Mouse (Mus musculus): ENCODE results near the gene S100a7a. TPM values are rescaled to one million over a fixed set of nuclear protein-coding genes. Genes with fewer than 3 reads are reported as not detected.

Gene S100a7a
- polyA plus RNA-seq, 1 experiment from 2014 or later, result not detected

- Histone ChIP-seq H3K9me3 (ENCODE audit: control insufficient read depth, low read length) (no peaks in the 10 kb centered on the region), H3K27ac (ENCODE audit: low read depth, low read length) (no peak overlapping the region), H3K36me3 (ENCODE audit: control insufficient read depth, insufficient read depth, low read length) (no peaks in the 10 kb centered on the region), H3K27me3 (ENCODE audit: control insufficient read depth, insufficient read depth, low read length) (no peaks in the 10 kb centered on the region), H3K4me3 (ENCODE audit: low read depth, low read length) (no peak overlapping the region), H3K4me1 (ENCODE audit: control insufficient read depth, insufficient read depth, low read length) (no peaks in the 10 kb centered on the region), H3K9ac (replicated peaks; ENCODE audit: low read depth, low read length) (no peak overlapping the region), H3K4me2 (ENCODE audit: low read depth, low read length) (no peak overlapping the region)
- ATAC-seq (ENCODE audit: low read depth), result no peak
- 55% methylated on average over 7 of the region's 7 CpGs for WGBS
These were observed 14.2 kb upstream of the S100a7a start for GRCm38 (mm10) chr3:90639511-90640154.

GRCm38 (mm10) chr3:90640981-90641380, 12.8 kb upstream of the S100a7a start:
- 82% methylated on average over 7 of the region's 7 CpGs for WGBS
- no peaks in the 10 kb centered on the region for H3K9me3 ChIP-seq (ENCODE audit: control insufficient read depth, low read length)
- H3K4me2 ChIP-seq (ENCODE audit: low read depth, low read length), result no peak overlapping the region
- no peak overlapping the region for H3K4me3 ChIP-seq (ENCODE audit: low read depth, low read length)
- H3K27ac ChIP-seq (ENCODE audit: low read depth, low read length), result no peak overlapping the region
- H3K36me3 ChIP-seq (ENCODE audit: control insufficient read depth, insufficient read depth, low read length), result no peaks in the 10 kb centered on the region
- no peak overlapping the region for H3K9ac ChIP-seq (replicated peaks; ENCODE audit: low read depth, low read length)
- H3K4me1 ChIP-seq (ENCODE audit: control insufficient read depth, insufficient read depth, low read length), result no peaks in the 10 kb centered on the region
- no peaks in the 10 kb centered on the region for H3K27me3 ChIP-seq (ENCODE audit: control insufficient read depth, insufficient read depth, low read length)
- ATAC-seq (ENCODE audit: low read depth), result no peak

GRCm38 (mm10) chr3:90644220-90644619, 9.6 kb upstream of the S100a7a start:
- Histone ChIP-seq H3K4me1 (ENCODE audit: control insufficient read depth, insufficient read depth, low read length) (no peaks in the 10 kb centered on the region), H3K9me3 (ENCODE audit: control insufficient read depth, low read length) (no peaks in the 10 kb centered on the region), H3K27me3 (ENCODE audit: control insufficient read depth, insufficient read depth, low read length) (no peaks in the 10 kb centered on the region), H3K4me3 (ENCODE audit: low read depth, low read length) (no peak overlapping the region), H3K36me3 (ENCODE audit: control insufficient read depth, insufficient read depth, low read length) (no peaks in the 10 kb centered on the region), H3K27ac (ENCODE audit: low read depth, low read length) (no peak overlapping the region), H3K9ac (replicated peaks; ENCODE audit: low read depth, low read length) (no peak overlapping the region), H3K4me2 (ENCODE audit: low read depth, low read length) (no peak overlapping the region)
- no peak for ATAC-seq (ENCODE audit: low read depth)
- 48% methylated on average over 3 of the region's 3 CpGs for WGBS

GRCm38 (mm10) chr3:90647291-90647690, 6.5 kb upstream of the S100a7a start:
- no peak for ATAC-seq (ENCODE audit: low read depth)
- Histone ChIP-seq H3K9me3 (ENCODE audit: control insufficient read depth, low read length) (no peaks in the 10 kb centered on the region), H3K27ac (ENCODE audit: low read depth, low read length) (no peak overlapping the region), H3K9ac (replicated peaks; ENCODE audit: low read depth, low read length) (no peak overlapping the region), H3K36me3 (ENCODE audit: control insufficient read depth, insufficient read depth, low read length) (no peaks in the 10 kb centered on the region), H3K4me1 (ENCODE audit: control insufficient read depth, insufficient read depth, low read length) (no peaks in the 10 kb centered on the region), H3K4me2 (ENCODE audit: low read depth, low read length) (no peak overlapping the region), H3K4me3 (ENCODE audit: low read depth, low read length) (no peak overlapping the region), H3K27me3 (ENCODE audit: control insufficient read depth, insufficient read depth, low read length) (no peaks in the 10 kb centered on the region)
- 90% methylated on average over 1 of the region's 1 CpGs for WGBS

GRCm38 (mm10) chr3:90648981-90649380, 4.8 kb upstream of the S100a7a start:
- ATAC-seq (ENCODE audit: low read depth), result no peak
- Histone ChIP-seq H3K27ac (ENCODE audit: low read depth, low read length) (no peak overlapping the region), H3K4me3 (ENCODE audit: low read depth, low read length) (no peak overlapping the region), H3K9ac (replicated peaks; ENCODE audit: low read depth, low read length) (no peak overlapping the region), H3K9me3 (ENCODE audit: control insufficient read depth, low read length) (no peaks in the 10 kb centered on the region), H3K36me3 (ENCODE audit: control insufficient read depth, insufficient read depth, low read length) (no peaks in the 10 kb centered on the region), H3K4me1 (ENCODE audit: control insufficient read depth, insufficient read depth, low read length) (no peaks in the 10 kb centered on the region), H3K27me3 (ENCODE audit: control insufficient read depth, insufficient read depth, low read length) (no peaks in the 10 kb centered on the region), H3K4me2 (ENCODE audit: low read depth, low read length) (no peak overlapping the region)

- no peaks in the 10 kb centered on the region for H3K4me1 ChIP-seq (ENCODE audit: control insufficient read depth, insufficient read depth, low read length)
- no peak overlapping the region for H3K4me2 ChIP-seq (ENCODE audit: low read depth, low read length)
- WGBS, result 92% methylated on average over 2 of the region's 2 CpGs
- H3K27ac ChIP-seq (ENCODE audit: low read depth, low read length), result no peak overlapping the region
- no peaks in the 10 kb centered on the region for H3K27me3 ChIP-seq (ENCODE audit: control insufficient read depth, insufficient read depth, low read length)
- no peaks in the 10 kb centered on the region for H3K9me3 ChIP-seq (ENCODE audit: control insufficient read depth, low read length)
- no peaks in the 10 kb centered on the region for H3K36me3 ChIP-seq (ENCODE audit: control insufficient read depth, insufficient read depth, low read length)
- no peak overlapping the region for H3K9ac ChIP-seq (replicated peaks; ENCODE audit: low read depth, low read length)
- no peak overlapping the region for H3K4me3 ChIP-seq (ENCODE audit: low read depth, low read length)
- no peak for ATAC-seq (ENCODE audit: low read depth)
These were observed 4.0 kb upstream of the S100a7a start for GRCm38 (mm10) chr3:90649832-90650231.

GRCm38 (mm10) chr3:90652878-90653508, 824 bp upstream of the S100a7a start:
- Histone ChIP-seq H3K9ac (replicated peaks; ENCODE audit: low read depth, low read length) (no peak overlapping the region), H3K9me3 (ENCODE audit: control insufficient read depth, low read length) (no peaks in the 10 kb centered on the region), H3K4me2 (ENCODE audit: low read depth, low read length) (no peak overlapping the region), H3K27me3 (ENCODE audit: control insufficient read depth, insufficient read depth, low read length) (no peaks in the 10 kb centered on the region), H3K36me3 (ENCODE audit: control insufficient read depth, insufficient read depth, low read length) (no peaks in the 10 kb centered on the region), H3K27ac (ENCODE audit: low read depth, low read length) (no peak overlapping the region), H3K4me1 (ENCODE audit: control insufficient read depth, insufficient read depth, low read length) (no peaks in the 10 kb centered on the region), H3K4me3 (ENCODE audit: low read depth, low read length) (no peak overlapping the region)
- 41% methylated on average over 5 of the region's 5 CpGs for WGBS
- peak; percentile 94 for ATAC-seq (ENCODE audit: low read depth)

- Histone ChIP-seq H3K27me3 (ENCODE audit: control insufficient read depth, insufficient read depth, low read length) (no peaks in the 10 kb centered on the region), H3K4me2 (ENCODE audit: low read depth, low read length) (no peak overlapping the region), H3K36me3 (ENCODE audit: control insufficient read depth, insufficient read depth, low read length) (no peaks in the 10 kb centered on the region), H3K9me3 (ENCODE audit: control insufficient read depth, low read length) (no peaks in the 10 kb centered on the region), H3K27ac (ENCODE audit: low read depth, low read length) (no peak overlapping the region), H3K9ac (replicated peaks; ENCODE audit: low read depth, low read length) (no peak overlapping the region), H3K4me1 (ENCODE audit: control insufficient read depth, insufficient read depth, low read length) (no peaks in the 10 kb centered on the region), H3K4me3 (ENCODE audit: low read depth, low read length) (no peak overlapping the region)
- no peak for ATAC-seq (ENCODE audit: low read depth)
- 71% methylated on average over 4 of the region's 4 CpGs for WGBS
These were observed 3.6 kb downstream of the S100a7a start for GRCm38 (mm10) chr3:90657405-90657804.

GRCm38 (mm10) chr3:90659364-90660044, 5.7 kb downstream of the S100a7a start:
- Histone ChIP-seq H3K9me3 (ENCODE audit: control insufficient read depth, low read length) (no peaks in the 10 kb centered on the region), H3K4me3 (ENCODE audit: low read depth, low read length) (no peak overlapping the region), H3K27me3 (ENCODE audit: control insufficient read depth, insufficient read depth, low read length) (no peaks in the 10 kb centered on the region), H3K9ac (replicated peaks; ENCODE audit: low read depth, low read length) (no peak overlapping the region), H3K4me2 (ENCODE audit: low read depth, low read length) (no peak overlapping the region), H3K36me3 (ENCODE audit: control insufficient read depth, insufficient read depth, low read length) (no peaks in the 10 kb centered on the region), H3K27ac (ENCODE audit: low read depth, low read length) (no peak overlapping the region), H3K4me1 (ENCODE audit: control insufficient read depth, insufficient read depth, low read length) (no peaks in the 10 kb centered on the region)
- ATAC-seq (ENCODE audit: low read depth), result no peak
